Mouse (Mus musculus): Measurements from ENCODE around the gene Mob4. TPM values are rescaled to one million over a fixed set of nuclear protein-coding genes. Genes with fewer than 3 reads are reported as not detected.
"Not testable (repeated sequence)": the region's sequence is repeated elsewhere in the genome, so short reads cannot be mapped to it uniquely, and the experiment has no call there.

Gene Mob4
- polyA plus RNA-seq, 1 experiment = 11.1 TPM

GRCm38 (mm10) chr1:55092056-55092455 is 39.0 kb upstream of the Mob4 start:
- TF ChIP-seq CTCF (IDR thresholded peaks at IDR 0.05; ENCODE audit: insufficient read depth, low read length) (no peak), POLR2A (IDR thresholded peaks at IDR 0.05; ENCODE audit: borderline replicate concordance, extremely low read depth, low read depth, low read length) (no peak)
- WGBS = 87% methylated on average over 2 of the region's 2 CpGs
- Histone ChIP-seq H3K4me1 (ENCODE audit: control insufficient read depth, insufficient read depth, low read length) (peaks cover 3% of the 10 kb centered on the region), H3K4me3 (replicated peaks; ENCODE audit: extremely low read depth, low read depth, low read length) (no peak overlapping the region)
- DNase-seq = no peak

- WGBS = 62% methylated on average over 1 of the region's 1 CpGs
- H3K4me3 ChIP-seq (replicated peaks; ENCODE audit: extremely low read depth, low read depth, low read length) = no peak overlapping the region
- TF ChIP-seq CTCF (IDR thresholded peaks at IDR 0.05; ENCODE audit: insufficient read depth, low read length) (no peak), POLR2A (IDR thresholded peaks at IDR 0.05; ENCODE audit: borderline replicate concordance, extremely low read depth, low read depth, low read length) (no peak)
- peaks cover 3% of the 10 kb centered on the region for H3K4me1 ChIP-seq (ENCODE audit: control insufficient read depth, insufficient read depth, low read length)
- no peak for DNase-seq
Observed at GRCm38 (mm10) chr1:55092469-55092868, 38.6 kb upstream of the Mob4 start.

- Histone ChIP-seq H3K4me1 (ENCODE audit: control insufficient read depth, insufficient read depth, low read length) (no peaks in the 10 kb centered on the region), H3K4me3 (replicated peaks; ENCODE audit: extremely low read depth, low read depth, low read length) (no peak overlapping the region)
- DNase-seq = no peak
- 88% methylated on average over 9 of the region's 9 CpGs for WGBS
- TF ChIP-seq CTCF (IDR thresholded peaks at IDR 0.05; ENCODE audit: insufficient read depth, low read length) (no peak), POLR2A (IDR thresholded peaks at IDR 0.05; ENCODE audit: borderline replicate concordance, extremely low read depth, low read depth, low read length) (no peak)
Observed at GRCm38 (mm10) chr1:55106919-55107585, 24.0 kb upstream of the Mob4 start.

GRCm38 (mm10) chr1:55107644-55108043 is 23.4 kb upstream of the Mob4 start:
- WGBS = 86% methylated on average over 1 of the region's 1 CpGs
- H3K4me1 ChIP-seq (ENCODE audit: control insufficient read depth, insufficient read depth, low read length) = no peaks in the 10 kb centered on the region
- no peak overlapping the region for H3K4me3 ChIP-seq (replicated peaks; ENCODE audit: extremely low read depth, low read depth, low read length)
- DNase-seq = no peak
- no peak for TF ChIP-seq POLR2A (IDR thresholded peaks at IDR 0.05; ENCODE audit: borderline replicate concordance, extremely low read depth, low read depth, low read length)
- TF ChIP-seq CTCF (IDR thresholded peaks at IDR 0.05; ENCODE audit: insufficient read depth, low read length) = no peak

GRCm38 (mm10) chr1:55108473-55108872 is 22.6 kb upstream of the Mob4 start:
- WGBS = 30% methylated on average over 2 of the region's 2 CpGs

GRCm38 (mm10) chr1:55109066-55109766 is 21.8 kb upstream of the Mob4 start:
- WGBS = 93% methylated on average over 4 of the region's 4 CpGs
- no peak for TF ChIP-seq CTCF (IDR thresholded peaks at IDR 0.05; ENCODE audit: insufficient read depth, low read length)
- TF ChIP-seq POLR2A (IDR thresholded peaks at IDR 0.05; ENCODE audit: borderline replicate concordance, extremely low read depth, low read depth, low read length) = no peak
- no peaks in the 10 kb centered on the region for H3K4me1 ChIP-seq (ENCODE audit: control insufficient read depth, insufficient read depth, low read length)

More at GRCm38 (mm10) chr1:55108473-55108872, 22.6 kb upstream of the Mob4 start:
- TF ChIP-seq POLR2A (IDR thresholded peaks at IDR 0.05; ENCODE audit: borderline replicate concordance, extremely low read depth, low read depth, low read length) (no peak), CTCF (IDR thresholded peaks at IDR 0.05; ENCODE audit: insufficient read depth, low read length) (no peak)
- no peak overlapping the region for H3K4me3 ChIP-seq (replicated peaks; ENCODE audit: extremely low read depth, low read depth, low read length)
- H3K4me1 ChIP-seq (ENCODE audit: control insufficient read depth, insufficient read depth, low read length) = no peaks in the 10 kb centered on the region
- no peak for DNase-seq

GRCm38 (mm10) chr1:55123046-55123445 is 8.0 kb upstream of the Mob4 start:
- no peak for DNase-seq
- Histone ChIP-seq H3K4me3 (replicated peaks; ENCODE audit: extremely low read depth, low read depth, low read length) (no peak overlapping the region), H3K4me1 (ENCODE audit: control insufficient read depth, insufficient read depth, low read length) (no peaks in the 10 kb centered on the region)
- 88% methylated on average over 5 of the region's 5 CpGs for WGBS
- TF ChIP-seq CTCF (IDR thresholded peaks at IDR 0.05; ENCODE audit: insufficient read depth, low read length) = no peak
- TF ChIP-seq POLR2A (IDR thresholded peaks at IDR 0.05; ENCODE audit: borderline replicate concordance, extremely low read depth, low read depth, low read length) = no peak

More at GRCm38 (mm10) chr1:55109066-55109766, 21.8 kb upstream of the Mob4 start:
- no peak overlapping the region for H3K4me3 ChIP-seq (replicated peaks; ENCODE audit: extremely low read depth, low read depth, low read length)
- no peak for DNase-seq

- H3K4me1 ChIP-seq (ENCODE audit: control insufficient read depth, insufficient read depth, low read length) = no peaks in the 10 kb centered on the region
- no peak overlapping the region for H3K4me3 ChIP-seq (replicated peaks; ENCODE audit: extremely low read depth, low read depth, low read length)
- WGBS = 89% methylated on average over 2 of the region's 2 CpGs
- DNase-seq = no peak
- no peak for TF ChIP-seq POLR2A (IDR thresholded peaks at IDR 0.05; ENCODE audit: borderline replicate concordance, extremely low read depth, low read depth, low read length)
- no peak for TF ChIP-seq CTCF (IDR thresholded peaks at IDR 0.05; ENCODE audit: insufficient read depth, low read length)
Observed at GRCm38 (mm10) chr1:55123561-55123960, 7.5 kb upstream of the Mob4 start.

GRCm38 (mm10) chr1:55124136-55124535 is 6.9 kb upstream of the Mob4 start:
- not testable (repeated sequence) for H3K4me3 ChIP-seq (replicated peaks; ENCODE audit: extremely low read depth, low read depth, low read length); H3K4me1 ChIP-seq (ENCODE audit: control insufficient read depth, insufficient read depth, low read length); DNase-seq
- 92% methylated on average over 2 of the region's 2 CpGs for WGBS

GRCm38 (mm10) chr1:55129716-55130115 is 1.3 kb upstream of the Mob4 start:
- no peak for DNase-seq
- no peak for TF ChIP-seq POLR2A (IDR thresholded peaks at IDR 0.05; ENCODE audit: borderline replicate concordance, extremely low read depth, low read depth, low read length)
- TF ChIP-seq CTCF (IDR thresholded peaks at IDR 0.05; ENCODE audit: insufficient read depth, low read length) = no peak
- WGBS = 84% methylated on average over 5 of the region's 5 CpGs
- no peak overlapping the region for H3K4me3 ChIP-seq (replicated peaks; ENCODE audit: extremely low read depth, low read depth, low read length)
- peaks cover 7% of the 10 kb centered on the region for H3K4me1 ChIP-seq (ENCODE audit: control insufficient read depth, insufficient read depth, low read length)

Measured in lung, adult 2 months (tissue).